Mouse (Mus musculus): ENCODE data around the gene Pou6f2. TPM values are rescaled to one million over a fixed set of nuclear protein-coding genes. Genes with fewer than 3 reads are reported as not detected.
A peak's percentile ranks its signal among the peaks of the same experiment; 100 is the strongest.

Pou6f2 gene
- polyA plus RNA-seq, 1 experiment: 6.0 TPM

GRCm38 (mm10) chr13:18211242-18211641, 186.2 kb downstream of the Pou6f2 start:
- TF ChIP-seq CTCF (IDR thresholded peaks at IDR 0.05; ENCODE audit: borderline replicate concordance, extremely low read depth, insufficient read depth, insufficient read length) (no peak), POLR2A (IDR thresholded peaks at IDR 0.05; ENCODE audit: borderline replicate concordance, extremely low read depth, insufficient read depth, insufficient read length, poor library complexity, severe bottlenecking) (no peak)
- DNase-seq (ENCODE audit: low read depth): no peak

- peak; percentile 33 for DNase-seq (ENCODE audit: low read depth)
Measured at GRCm38 (mm10) chr13:18204476-18205250, 192.8 kb downstream of the Pou6f2 start.

GRCm38 (mm10) chr13:18174003-18174402, 223.5 kb downstream of the Pou6f2 start:
- peak; percentile 46 for DNase-seq (ENCODE audit: low read depth)
- TF ChIP-seq CTCF (IDR thresholded peaks at IDR 0.05; ENCODE audit: borderline replicate concordance, extremely low read depth, insufficient read depth, insufficient read length) (peak; percentile 65; the same call in 1 of the 2 replicates), POLR2A (IDR thresholded peaks at IDR 0.05; ENCODE audit: borderline replicate concordance, extremely low read depth, insufficient read depth, insufficient read length, poor library complexity, severe bottlenecking) (no peak)

More at GRCm38 (mm10) chr13:18204476-18205250, 192.8 kb downstream of the Pou6f2 start:
- no peak for TF ChIP-seq POLR2A (IDR thresholded peaks at IDR 0.05; ENCODE audit: borderline replicate concordance, extremely low read depth, insufficient read depth, insufficient read length, poor library complexity, severe bottlenecking)
- no peak for TF ChIP-seq CTCF (IDR thresholded peaks at IDR 0.05; ENCODE audit: borderline replicate concordance, extremely low read depth, insufficient read depth, insufficient read length)

- TF ChIP-seq CTCF (IDR thresholded peaks at IDR 0.05; ENCODE audit: borderline replicate concordance, extremely low read depth, insufficient read depth, insufficient read length): no peak
- no peak for TF ChIP-seq POLR2A (IDR thresholded peaks at IDR 0.05; ENCODE audit: borderline replicate concordance, extremely low read depth, insufficient read depth, insufficient read length, poor library complexity, severe bottlenecking)
- DNase-seq (ENCODE audit: low read depth): peak; percentile 49
Measured at GRCm38 (mm10) chr13:18173021-18173420, 224.5 kb downstream of the Pou6f2 start.

GRCm38 (mm10) chr13:18172334-18172733, 225.2 kb downstream of the Pou6f2 start:
- TF ChIP-seq CTCF (IDR thresholded peaks at IDR 0.05; ENCODE audit: borderline replicate concordance, extremely low read depth, insufficient read depth, insufficient read length): no peak

DNA sequence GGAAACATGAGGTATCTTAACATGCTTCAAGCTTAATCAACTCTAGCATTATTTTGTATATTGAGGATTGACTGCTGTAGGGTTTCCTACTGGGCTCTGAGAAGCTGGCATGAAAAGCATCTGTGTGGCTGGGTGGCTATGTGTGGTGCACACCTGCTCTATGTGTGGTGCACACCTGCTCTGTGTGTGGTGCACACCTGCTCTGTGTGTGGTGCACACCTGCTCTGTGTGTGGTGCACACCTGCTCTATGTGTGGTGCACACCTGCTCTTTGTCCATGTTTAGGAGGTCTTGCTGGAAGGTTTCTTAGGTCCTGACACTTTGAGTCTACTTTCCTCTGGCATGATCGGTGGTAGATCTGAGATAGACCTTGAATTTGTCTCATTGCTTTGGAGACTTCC, 233.3 kb downstream of the Pou6f2 start:
- TF ChIP-seq CTCF (IDR thresholded peaks at IDR 0.05; ENCODE audit: borderline replicate concordance, extremely low read depth, insufficient read depth, insufficient read length) (no peak), POLR2A (IDR thresholded peaks at IDR 0.05; ENCODE audit: borderline replicate concordance, extremely low read depth, insufficient read depth, insufficient read length, poor library complexity, severe bottlenecking) (no peak)
- DNase-seq (ENCODE audit: low read depth): no peak

More at GRCm38 (mm10) chr13:18172334-18172733, 225.2 kb downstream of the Pou6f2 start:
- DNase-seq (ENCODE audit: low read depth): no peak

DNA sequence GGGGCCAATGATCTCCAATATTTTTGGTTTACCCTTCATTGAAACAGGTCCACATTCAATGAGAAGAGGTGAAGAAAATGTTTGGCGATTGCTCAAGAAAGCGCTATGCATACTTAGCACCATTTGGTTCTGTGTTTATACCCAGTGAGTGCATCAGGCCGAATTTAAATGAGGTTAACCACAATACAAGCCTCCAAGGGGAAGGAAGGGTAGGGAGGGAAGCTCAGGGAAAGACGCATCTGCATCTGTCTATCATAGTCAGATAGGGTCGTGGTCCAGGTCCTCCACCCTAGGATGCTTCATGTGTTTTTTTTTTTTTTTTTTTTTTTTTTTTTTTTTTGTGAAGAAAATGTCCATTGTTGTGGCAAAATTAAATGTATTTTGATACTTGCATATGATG, 236.9 kb downstream of the Pou6f2 start:
- DNase-seq (ENCODE audit: low read depth): peak; percentile 42
- no peak for TF ChIP-seq CTCF (IDR thresholded peaks at IDR 0.05; ENCODE audit: borderline replicate concordance, extremely low read depth, insufficient read depth, insufficient read length)
- no peak for TF ChIP-seq POLR2A (IDR thresholded peaks at IDR 0.05; ENCODE audit: borderline replicate concordance, extremely low read depth, insufficient read depth, insufficient read length, poor library complexity, severe bottlenecking)

- DNase-seq (ENCODE audit: low read depth): peak; percentile 37
- TF ChIP-seq POLR2A (IDR thresholded peaks at IDR 0.05; ENCODE audit: borderline replicate concordance, extremely low read depth, insufficient read depth, insufficient read length, poor library complexity, severe bottlenecking) (no peak), CTCF (IDR thresholded peaks at IDR 0.05; ENCODE audit: borderline replicate concordance, extremely low read depth, insufficient read depth, insufficient read length) (no peak)
Measured at GRCm38 (mm10) chr13:18153949-18154582, 243.4 kb downstream of the Pou6f2 start.

GRCm38 (mm10) chr13:18133646-18134045, 263.8 kb downstream of the Pou6f2 start:
- DNase-seq (ENCODE audit: low read depth): no peak
- TF ChIP-seq CTCF (IDR thresholded peaks at IDR 0.05; ENCODE audit: borderline replicate concordance, extremely low read depth, insufficient read depth, insufficient read length) (no peak), POLR2A (IDR thresholded peaks at IDR 0.05; ENCODE audit: borderline replicate concordance, extremely low read depth, insufficient read depth, insufficient read length, poor library complexity, severe bottlenecking) (no peak)

- DNase-seq (ENCODE audit: low read depth): no peak
- no peak for TF ChIP-seq POLR2A (IDR thresholded peaks at IDR 0.05; ENCODE audit: borderline replicate concordance, extremely low read depth, insufficient read depth, insufficient read length, poor library complexity, severe bottlenecking)
- no peak for TF ChIP-seq CTCF (IDR thresholded peaks at IDR 0.05; ENCODE audit: borderline replicate concordance, extremely low read depth, insufficient read depth, insufficient read length)
Measured at GRCm38 (mm10) chr13:18133193-18133592, 264.3 kb downstream of the Pou6f2 start.

GRCm38 (mm10) chr13:18131324-18131723, 266.2 kb downstream of the Pou6f2 start:
- TF ChIP-seq POLR2A (IDR thresholded peaks at IDR 0.05; ENCODE audit: borderline replicate concordance, extremely low read depth, insufficient read depth, insufficient read length, poor library complexity, severe bottlenecking): no peak
- TF ChIP-seq CTCF (IDR thresholded peaks at IDR 0.05; ENCODE audit: borderline replicate concordance, extremely low read depth, insufficient read depth, insufficient read length): no peak
- DNase-seq (ENCODE audit: low read depth): peak; percentile 54

DNA sequence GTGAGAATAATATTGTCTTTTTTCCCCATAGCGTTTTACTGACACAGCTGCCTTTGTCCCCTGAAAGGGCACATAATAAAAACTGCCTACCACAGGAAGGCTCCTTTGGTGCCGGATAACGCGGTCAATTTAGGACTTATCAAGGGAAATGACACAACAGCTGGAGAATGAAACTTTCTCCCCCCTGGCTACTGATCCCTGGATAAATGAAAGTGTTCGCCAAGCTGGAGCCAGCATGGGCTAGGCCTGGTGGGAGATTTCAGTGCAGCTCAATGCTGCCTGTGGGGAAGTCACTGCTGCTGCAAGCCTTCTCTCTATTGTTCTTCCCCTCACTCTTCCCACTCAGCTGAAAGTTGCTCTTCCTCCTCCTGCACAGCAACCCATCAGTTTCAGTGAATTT, 267.8 kb downstream of the Pou6f2 start:
- peak; percentile 54 for DNase-seq (ENCODE audit: low read depth)
- no peak for TF ChIP-seq CTCF (IDR thresholded peaks at IDR 0.05; ENCODE audit: borderline replicate concordance, extremely low read depth, insufficient read depth, insufficient read length)
- no peak for TF ChIP-seq POLR2A (IDR thresholded peaks at IDR 0.05; ENCODE audit: borderline replicate concordance, extremely low read depth, insufficient read depth, insufficient read length, poor library complexity, severe bottlenecking)

All from brain, embryonic 14.5 days (tissue).